31 mouse cellular contexts compared by ENCODE assay signal in genomic region chr1:173411863-173412262, GRCm38 (mm10). TPM values are rescaled to one million over a fixed set of nuclear protein-coding genes. Genes with fewer than 3 reads are reported as not detected.
A peak's percentile ranks its signal among the peaks of the same experiment; 100 is the strongest.
DNase-seq lines count a peak whose midpoint lies in the region; ATAC-seq lines count a peak whose summit lies in the region.
"Had no signal": no experiment of that assay in that cellular context is flagged by ENCODE, and none has a peak within 500 bp of the region (broad histone marks: within the 10 kb centered on the region; RNA-seq: fewer than 3 reads in every experiment).

No protein-coding gene starts in this region.

- H3K36me3 ChIP-seq in forebrain, embryonic 13.5 days (ENCODE audit: poor library complexity, severe bottlenecking): no peaks in the 10 kb centered on the region
- H3K36me3 ChIP-seq: embryonic facial prominence, embryonic 13.5 days; G1E; heart, embryonic 15.5 days; limb, embryonic 12.5 days; neural tube, embryonic 13.5 days had no signal

- no peak overlapping the region for H3K9ac ChIP-seq in forebrain, embryonic 13.5 days
- H3K9ac ChIP-seq: embryonic facial prominence, embryonic 13.5 days; heart, embryonic 15.5 days; limb, embryonic 12.5 days; liver, postnatal 0 days; neural tube, embryonic 13.5 days had no signal

- H3K4me2 ChIP-seq in forebrain, embryonic 13.5 days: no peak overlapping the region
- H3K4me2 ChIP-seq: embryonic facial prominence, embryonic 13.5 days; heart, embryonic 15.5 days; limb, embryonic 12.5 days; liver, embryonic 11.5 days; midbrain, embryonic 11.5 days; neural tube, embryonic 13.5 days had no signal

- no peaks in the 10 kb centered on the region for H3K27me3 ChIP-seq in forebrain, embryonic 13.5 days
- H3K27me3 ChIP-seq: embryonic facial prominence, embryonic 13.5 days; heart, embryonic 15.5 days; limb, embryonic 12.5 days; neural tube, embryonic 13.5 days had no signal

- H3K27ac ChIP-seq in forebrain, embryonic 13.5 days: no peak overlapping the region
- H3K27ac ChIP-seq: embryonic facial prominence, embryonic 13.5 days; forebrain, embryonic 10.5 days; gastrocnemius, adult 2 months; heart, embryonic 15.5 days; layer of hippocampus, adult 2 months; left cerebral cortex, adult 2 months; limb, embryonic 12.5 days; macrophage; neural tube, embryonic 13.5 days had no signal

- H3K4me3 ChIP-seq in forebrain, embryonic 13.5 days: no peak overlapping the region
- H3K4me3 ChIP-seq: embryonic facial prominence, embryonic 13.5 days; forebrain, embryonic 10.5 days; gastrocnemius, adult 2 months; heart, embryonic 15.5 days; layer of hippocampus, adult 2 months; left cerebral cortex, adult 2 months; limb, embryonic 12.5 days; neural tube, embryonic 13.5 days had no signal

- peak; percentile 51 for ATAC-seq in common myeloid progenitor, adult 5-6 weeks (replicated peaks; ENCODE audit: low read depth, poor library complexity, severe bottlenecking)
- ATAC-seq in megakaryocyte progenitor cell, adult 5-6 weeks (replicated peaks; ENCODE audit: poor library complexity): peak; percentile 50
- no peak for ATAC-seq in forebrain, embryonic 13.5 days
- ATAC-seq: forebrain, embryonic 16.5 days; hindbrain, embryonic 16.5 days; intestine, postnatal 0 days; liver, postnatal 0 days; lung, postnatal 0 days had no signal

- 90% methylated on average over 4 of the region's 4 CpGs for WGBS in forebrain, embryonic 13.5 days

- H3K9me3 ChIP-seq in forebrain, embryonic 13.5 days (replicated peaks): no peaks in the 10 kb centered on the region
- H3K9me3 ChIP-seq: embryonic facial prominence, embryonic 13.5 days; forebrain, embryonic 10.5 days; G1E; heart, embryonic 15.5 days; limb, embryonic 12.5 days; neural tube, embryonic 13.5 days had no signal

- peak; percentile 19 to 41 for DNase-seq in spleen, postnatal 36 days (ENCODE audit: low spot score in 2 of 2)
- DNase-seq in spleen, postnatal 10 days (ENCODE audit: low spot score in 2 of 2): no peak
- no peak for DNase-seq in retina, postnatal 1 day
- no peak for DNase-seq in gastrocnemius, postnatal 10 days
- DNase-seq: adrenal gland, postnatal 10 days; cerebellum, adult 11 months; cerebellum, adult 9-11 months; gastrocnemius, adult 2 months; kidney, postnatal 36 days; liver, postnatal 0 days; right cerebral cortex, postnatal 25 days; thymus, adult 2 months; thymus, postnatal 36 days had no signal

- H3K4me1 ChIP-seq in forebrain, embryonic 13.5 days: no peaks in the 10 kb centered on the region
- H3K4me1 ChIP-seq: embryonic facial prominence, embryonic 13.5 days; forebrain, embryonic 10.5 days; heart, embryonic 15.5 days; neural tube, embryonic 13.5 days had no signal

RNA-seq across cellular contexts. Expression of gene Cadm3, which starts 44.4 kb away (rescaled TPM):
- total RNA-seq in common myeloid progenitor, adult 5-6 weeks (2017): 0.05 TPM in 1 of 2 replicates, not detected in the other
- total RNA-seq in megakaryocyte progenitor cell, adult 5-6 weeks (2015): 0.22 TPM in 1 of 2 replicates, not detected in the other
- 0.14 TPM in 1 of 2 replicates, not detected in the other for total RNA-seq in megakaryocyte progenitor cell, adult 5-6 weeks (2017)
- polyA plus RNA-seq in forebrain, embryonic 13.5 days (2015; fragmentation: Nextera tagmentation; extraction: Ambion mirVana): 17.5 and 20.1 TPM in 2 replicates
- 10 to 100 TPM; 22.9 to 31.4 TPM for total RNA-seq in gastrocnemius, postnatal 10 days (2021)
- polyA plus RNA-seq: G1E, macrophage had no signal

Comparison
In these comparisons a context has a peak if more than half of its experiments do, and no peak if none do; other contexts are left out.
1. DNase-seq: peak in spleen, postnatal 36 days (2 of 2); none in spleen, postnatal 10 days (0 of 2), retina, postnatal 1 day (single experiment) and gastrocnemius, postnatal 10 days (single experiment).
2. RNA of gene Cadm3, which starts 44.4 kb away (total RNA-seq): 22.9 to 31.4 TPM in gastrocnemius, postnatal 10 days; 0.05 TPM in common myeloid progenitor, adult 5-6 weeks and 0.14 to 0.22 TPM in megakaryocyte progenitor cell, adult 5-6 weeks; every median in the first group is over 10 times any median in the second.